Mouse (Mus musculus) thymus, postnatal 0 days (tissue): ENCODE results near the gene Nabp1. TPM values are rescaled to one million over a fixed set of nuclear protein-coding genes. Genes with fewer than 3 reads are reported as not detected.
A peak's percentile ranks its signal among the peaks of the same experiment; 100 is the strongest.

Experiments used
- DNase-seq: peaks from one replicate; pipeline ENCODE4 v3.0.0-alpha.2; 2015; ENCODE audit warnings: low spot score
- polyA plus RNA-seq: library from polyadenylated mRNA; unstranded; fragments of >200 nt; fragmentation: Nextera tagmentation; extraction: Ambion mirVana; gene quantifications from 2 replicates; pipeline ENCODE4 v1.2.1, GENCODE M21; 2015

The Nabp1 gene
- polyA plus RNA-seq, result 176 and 185 TPM in 2 replicates

DNA sequence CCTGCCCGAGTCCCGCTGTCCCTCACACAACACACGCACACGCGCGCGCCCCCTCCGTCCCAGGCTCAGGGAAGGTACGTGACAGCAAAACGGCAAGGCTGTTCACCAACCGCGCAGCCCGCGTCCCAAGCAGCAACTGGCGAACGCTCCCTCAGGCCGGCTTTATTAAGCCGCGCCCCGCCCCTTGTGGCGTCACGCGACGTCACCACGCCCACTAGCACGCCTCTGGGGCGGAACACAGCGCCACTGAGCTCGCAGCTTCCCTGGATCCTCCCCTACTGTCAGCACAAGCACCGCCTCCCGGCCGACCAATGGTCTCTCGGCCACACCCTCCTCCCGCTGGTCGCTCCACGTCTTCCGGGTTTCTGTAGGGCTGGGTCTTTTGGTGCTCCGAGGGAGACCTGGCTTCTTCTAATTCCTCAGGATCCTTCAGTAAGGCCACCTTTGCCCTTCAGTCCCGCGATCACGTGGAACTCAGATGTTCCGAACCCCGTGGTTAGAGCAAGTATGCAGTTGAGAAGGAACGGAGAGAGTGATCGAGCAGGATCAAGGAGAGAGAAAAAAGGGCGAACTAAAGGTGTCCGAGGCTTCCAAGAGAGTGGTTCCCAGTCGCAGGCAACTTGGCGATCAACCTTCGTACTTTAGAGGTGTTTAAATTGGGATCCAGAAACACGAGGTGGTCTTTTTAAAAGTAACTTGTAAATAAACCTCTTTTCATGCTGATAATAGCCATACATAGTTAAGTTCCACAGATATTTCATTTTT lies at the start of gene Nabp1:
Nabp1 (minus strand) TSS at position 164 of the 765 bp plus-strand sequence.
- peak; percentile 99 for DNase-seq

DNA sequence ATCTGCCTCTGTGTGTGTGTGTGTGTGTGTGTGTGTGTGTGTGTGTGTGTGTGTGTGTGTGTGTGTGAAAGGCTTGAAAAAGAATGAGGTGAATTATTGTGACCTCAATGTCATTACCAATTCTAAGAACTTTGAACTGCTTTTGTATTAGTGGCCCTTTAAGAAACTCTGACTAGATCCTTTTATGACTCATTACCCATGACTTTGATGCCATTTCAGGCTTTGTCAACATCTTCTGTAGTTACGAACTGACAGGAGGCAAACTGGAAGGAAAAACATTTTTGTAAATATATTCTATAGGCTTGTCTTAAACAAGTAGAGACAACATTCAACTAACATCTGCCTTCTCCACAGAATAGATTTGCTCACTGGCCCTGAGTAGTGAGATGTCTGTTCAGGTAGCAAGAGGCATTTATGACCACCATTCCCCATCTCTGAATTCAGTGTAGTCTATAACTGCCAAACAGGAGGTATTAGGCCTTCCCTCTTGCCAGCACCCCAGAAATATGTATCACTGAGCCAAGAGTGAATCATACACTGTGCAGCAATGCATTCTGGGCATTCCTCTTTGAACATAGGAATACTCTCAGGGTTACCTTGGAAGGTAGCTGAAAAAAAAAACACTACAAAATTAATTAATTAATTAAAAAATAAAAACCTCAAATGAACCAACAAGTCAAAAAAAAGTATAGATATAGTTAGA lies 47.5 kb upstream of the Nabp1 start:
- no peak for DNase-seq

DNA sequence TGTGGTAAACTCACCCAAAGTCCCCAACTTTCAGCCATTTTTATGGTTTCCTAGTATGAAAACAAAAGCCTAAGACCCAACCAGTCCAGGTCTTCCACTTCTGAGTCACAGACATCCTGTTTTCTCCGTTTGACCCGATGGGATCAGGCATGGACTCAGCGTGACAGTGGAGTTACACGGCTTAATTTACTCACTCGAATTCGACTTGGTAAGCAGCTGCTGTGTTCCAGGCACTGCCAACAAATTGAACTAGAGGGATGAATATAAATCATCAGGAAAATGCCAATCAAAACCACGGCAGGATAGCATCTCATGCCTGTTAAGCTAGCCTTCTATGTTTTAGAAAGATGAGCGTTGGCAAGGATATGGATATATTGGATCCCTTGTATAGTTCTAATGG lies 43.4 kb upstream of the Nabp1 start:
- DNase-seq, result no peak

DNA sequence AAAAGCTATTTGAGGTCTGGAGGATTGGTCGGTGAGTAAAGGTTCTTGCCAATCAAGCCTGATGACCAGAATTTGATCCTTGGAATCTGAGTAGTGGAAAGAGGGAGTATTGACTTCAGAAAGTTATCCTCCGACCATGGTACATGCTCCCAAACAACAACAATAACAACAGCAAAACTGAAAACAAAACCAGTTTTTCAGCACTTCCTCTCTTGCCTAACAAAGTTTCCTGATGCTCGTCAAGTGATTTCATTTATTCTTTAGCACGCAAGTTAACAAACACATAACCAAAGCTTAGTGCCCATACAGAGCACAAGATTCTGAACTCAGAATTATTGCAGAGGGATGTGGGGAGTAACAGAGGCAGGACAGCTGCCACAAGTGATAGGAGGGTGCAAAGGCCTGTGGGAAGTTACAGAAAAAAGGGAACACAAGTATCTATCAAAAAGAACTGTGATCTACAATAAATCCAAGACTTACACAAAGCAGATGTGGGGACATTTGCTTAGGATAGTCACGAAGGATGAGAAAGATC lies 42.1 kb upstream of the Nabp1 start:
- no peak for DNase-seq

DNA sequence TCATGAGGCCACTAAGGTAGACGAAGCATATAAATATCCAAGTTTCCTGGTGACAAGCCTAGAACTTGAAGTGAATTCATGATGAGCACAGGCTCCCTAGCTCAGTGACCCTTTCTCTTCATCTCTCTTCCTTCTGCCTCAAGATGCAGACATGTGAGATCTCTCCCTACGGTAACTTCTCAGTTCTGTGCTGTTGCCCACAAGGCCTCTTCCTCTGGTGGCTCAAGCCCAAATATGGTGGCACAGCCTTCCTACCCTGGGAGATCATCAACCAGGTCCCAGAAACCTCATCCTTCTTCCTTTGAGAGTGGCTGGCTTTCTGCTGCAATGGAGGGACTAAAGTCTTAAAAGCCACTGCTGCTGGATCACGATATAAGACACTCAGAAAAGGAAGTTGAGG lies 40.9 kb upstream of the Nabp1 start:
- no peak for DNase-seq

DNA sequence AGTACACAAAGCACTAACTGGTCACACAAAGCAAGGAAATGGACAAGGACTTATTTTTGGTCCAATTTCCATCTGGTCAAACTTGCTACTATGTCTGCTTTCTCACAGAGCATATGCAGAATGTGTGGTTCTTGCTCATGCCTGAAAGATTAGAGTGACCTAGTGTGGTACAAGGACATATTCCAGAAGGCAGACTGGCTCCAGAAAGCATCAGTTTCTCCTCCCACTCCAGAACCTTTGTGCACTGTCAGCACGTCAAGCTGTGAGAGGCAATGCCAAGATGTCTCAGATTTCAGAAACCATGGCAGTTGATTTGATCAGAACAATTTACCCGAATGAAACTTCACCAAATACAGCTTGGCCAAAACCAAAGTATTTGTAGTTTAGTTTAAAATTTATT lies 37.4 kb upstream of the Nabp1 start:
- no peak for DNase-seq

DNA sequence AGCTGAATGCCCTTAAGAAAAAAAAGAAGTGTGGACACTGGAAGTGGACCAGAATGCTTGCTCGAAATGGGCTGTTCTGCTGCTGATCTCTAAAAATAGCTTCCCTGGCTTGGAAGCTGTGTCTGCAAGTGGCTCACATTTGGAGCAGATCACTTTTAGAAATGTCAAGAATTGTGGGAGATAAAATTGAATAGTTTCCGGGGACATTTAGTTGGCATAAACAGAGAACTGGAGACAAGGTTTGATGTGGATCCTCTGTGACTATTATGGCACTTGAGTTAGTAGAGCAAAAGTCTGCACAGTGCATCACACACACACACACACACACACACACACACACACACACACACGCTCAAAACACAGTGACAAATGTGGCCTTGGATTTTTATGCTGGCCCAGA lies 36.8 kb upstream of the Nabp1 start:
- DNase-seq, result no peak

DNA sequence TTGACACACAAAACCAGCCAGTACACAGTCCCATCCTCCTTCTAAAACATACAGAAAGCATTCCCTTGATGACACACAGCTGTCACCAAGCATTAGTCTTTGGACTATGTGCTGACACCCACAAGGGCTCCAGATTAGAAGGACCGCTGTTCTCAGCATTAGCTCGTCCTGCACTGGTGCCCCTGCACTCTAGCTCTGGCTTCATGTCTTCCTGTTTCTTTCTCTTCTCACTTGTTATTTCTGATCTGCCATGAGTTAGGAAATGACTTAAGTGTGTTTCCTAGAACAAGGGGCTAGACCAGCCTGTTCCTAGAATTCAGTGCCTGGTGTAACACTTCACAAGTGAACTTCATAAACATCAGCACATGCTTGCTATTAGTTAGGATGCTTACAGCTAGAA lies 36.2 kb upstream of the Nabp1 start:
- DNase-seq, result no peak

DNA sequence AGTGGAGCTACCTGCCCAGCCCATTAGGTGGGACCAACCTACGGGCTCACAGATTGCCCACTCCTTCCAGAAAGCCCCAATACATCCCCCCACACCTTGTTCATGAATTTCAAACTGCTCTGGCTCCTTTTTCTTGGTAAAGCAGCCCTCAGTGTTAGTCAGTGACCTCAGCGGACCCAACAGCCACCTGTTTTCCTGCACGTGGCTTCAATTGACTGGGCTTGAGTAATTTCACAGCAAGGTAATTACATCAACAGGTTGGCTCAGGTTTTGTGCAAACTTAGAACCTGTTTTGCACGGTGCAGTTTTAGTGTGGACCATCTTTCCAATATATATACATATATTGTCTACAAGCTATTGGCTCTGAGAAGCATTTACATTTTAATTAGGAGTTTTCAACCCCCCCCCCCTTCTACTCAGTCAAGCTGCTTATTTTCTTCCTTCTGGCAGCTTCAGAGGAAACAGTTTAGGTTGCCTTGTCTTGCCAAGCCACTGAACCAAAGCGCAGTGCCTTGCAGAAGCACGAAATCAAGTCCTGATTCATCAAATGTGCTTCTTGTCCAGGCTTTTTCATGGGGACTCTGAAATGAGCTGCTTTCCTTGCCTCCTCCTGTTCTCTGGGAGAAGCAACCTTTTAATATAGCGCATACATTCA lies 35.0 kb upstream of the Nabp1 start:
- no peak for DNase-seq

DNA sequence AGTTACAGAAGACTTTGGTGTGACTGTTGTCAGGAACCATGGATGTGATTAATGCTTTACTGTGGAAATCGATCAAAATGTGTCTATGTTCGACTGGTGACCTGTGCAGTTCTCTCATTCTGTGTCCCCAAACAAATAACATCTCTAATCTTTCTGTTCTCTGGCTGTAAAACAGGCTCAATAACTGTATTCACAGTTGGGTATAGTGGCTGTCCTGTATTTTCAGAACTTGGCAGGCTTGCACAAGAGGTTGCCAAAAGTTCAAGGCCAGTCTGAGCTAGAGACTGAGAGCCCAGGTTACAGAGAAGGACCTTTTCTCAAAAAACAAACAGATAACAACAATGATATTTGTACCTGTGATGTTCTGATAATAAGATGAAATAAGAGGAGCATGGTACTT lies 34.1 kb upstream of the Nabp1 start:
- no peak for DNase-seq

DNA sequence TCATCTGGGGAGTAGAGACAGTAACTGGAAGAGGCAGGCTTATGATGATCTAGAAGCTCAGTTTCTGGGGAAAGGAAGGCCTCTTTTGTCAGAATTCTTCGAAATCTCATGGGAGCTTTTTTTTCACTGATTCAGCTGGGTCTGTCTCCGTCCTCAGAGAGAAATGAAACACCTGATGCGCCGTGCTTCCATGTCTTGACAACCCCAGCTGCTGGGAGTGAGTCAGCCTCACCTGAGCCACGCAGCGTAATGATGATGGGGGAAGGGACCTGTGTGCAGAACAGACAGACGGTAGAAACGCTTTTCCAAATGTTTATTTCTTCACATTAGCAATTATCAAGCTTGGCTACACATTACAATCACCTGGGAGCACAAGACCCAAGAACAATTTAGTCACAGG lies 31.6 kb upstream of the Nabp1 start:
- DNase-seq, result no peak

DNA sequence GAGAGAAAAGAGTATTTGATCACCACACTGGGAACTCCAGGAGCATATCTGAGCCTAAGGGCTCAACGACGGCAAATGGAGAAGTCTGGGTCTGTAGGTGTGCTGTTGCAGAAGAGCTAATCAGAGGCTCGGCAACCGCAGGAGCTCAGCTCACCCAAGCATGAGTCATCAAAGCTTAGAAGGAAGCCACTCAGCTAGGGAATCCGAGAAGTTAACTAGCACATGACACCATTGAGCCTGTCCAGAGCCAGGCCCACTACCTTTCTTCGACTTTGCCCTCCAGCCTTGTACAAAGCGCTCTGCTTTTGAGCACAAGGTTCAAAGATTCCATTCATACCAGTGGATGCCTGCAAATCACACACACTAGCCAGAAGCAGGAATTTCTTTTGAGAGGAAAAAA lies 30.9 kb upstream of the Nabp1 start:
- peak; percentile 61 for DNase-seq

DNA sequence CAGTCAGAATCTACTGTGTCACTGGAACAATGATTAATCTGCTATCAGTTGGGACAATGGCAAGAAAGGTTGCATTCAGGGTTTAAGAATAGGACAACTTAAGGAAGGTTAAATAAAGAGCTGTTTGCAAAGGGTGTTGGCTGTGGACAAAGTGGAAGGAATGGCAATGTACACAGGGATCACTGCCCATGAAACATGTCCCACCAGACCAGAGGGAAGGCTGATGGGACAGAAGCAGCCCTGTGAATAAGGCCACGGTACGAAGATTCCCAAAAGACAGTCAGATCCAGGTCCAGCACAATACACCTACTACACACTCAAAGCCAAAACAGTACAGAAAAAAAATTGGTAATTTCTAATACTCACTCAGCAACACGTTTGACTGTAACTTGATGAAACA lies 30.3 kb upstream of the Nabp1 start:
- no peak for DNase-seq

DNA sequence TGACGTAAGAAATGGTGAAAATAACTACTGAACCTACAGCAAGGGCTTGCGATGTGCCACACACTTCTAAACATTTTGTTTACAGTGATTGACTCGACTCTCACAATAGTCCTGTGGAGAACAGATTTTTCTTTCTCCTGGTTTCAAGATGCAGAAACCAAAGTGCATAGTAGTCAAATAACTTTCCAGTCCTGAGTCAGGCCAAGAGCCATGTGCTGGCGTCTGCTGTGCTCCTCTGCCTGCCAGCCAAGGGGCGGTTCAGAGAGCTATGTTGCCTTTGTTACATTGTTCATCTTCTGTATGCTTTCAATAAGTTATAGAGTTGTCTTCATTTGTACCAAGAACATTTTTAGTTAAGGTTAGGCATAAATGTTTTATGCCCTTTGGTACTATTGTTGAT lies 29.2 kb upstream of the Nabp1 start:
- DNase-seq, result no peak

DNA sequence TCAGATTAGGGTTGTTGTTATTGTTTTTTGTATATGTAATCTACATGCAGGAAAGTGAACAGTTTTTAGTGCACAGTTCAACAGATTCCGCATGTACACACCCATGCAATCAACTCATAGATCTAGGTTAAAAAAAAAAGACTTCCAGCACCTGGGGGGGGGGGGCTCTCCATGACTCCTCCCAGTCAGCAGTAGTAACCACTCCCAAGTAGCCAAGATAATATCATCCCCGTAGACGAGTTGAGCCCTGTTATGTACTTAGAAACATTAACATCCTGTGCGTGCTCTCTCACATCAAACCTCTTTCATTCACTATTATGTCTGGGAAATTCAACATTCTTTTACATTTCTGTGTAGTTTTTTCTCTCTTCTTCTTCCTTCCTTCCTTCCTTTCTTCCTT lies 28.0 kb upstream of the Nabp1 start:
- DNase-seq, result peak; percentile 22

DNA sequence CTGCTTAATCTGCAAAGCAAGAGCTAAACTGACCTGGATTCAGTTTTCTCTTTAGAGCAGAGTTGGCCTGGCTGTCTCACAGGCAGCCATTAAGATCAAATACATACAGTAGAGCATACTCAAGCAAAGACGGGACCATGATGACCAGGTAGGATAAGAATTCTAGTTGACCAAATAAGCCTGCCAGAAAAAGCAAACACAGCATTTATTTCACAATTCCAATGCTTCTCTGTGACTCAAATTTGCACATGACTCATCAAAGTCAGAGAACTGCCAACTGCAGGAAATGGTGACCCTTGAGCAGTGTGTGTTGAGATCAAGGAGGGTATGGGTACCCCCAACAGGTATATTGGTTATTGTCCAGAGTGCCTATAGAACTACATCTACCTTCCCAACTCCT lies 27.4 kb upstream of the Nabp1 start:
- DNase-seq, result no peak

DNA sequence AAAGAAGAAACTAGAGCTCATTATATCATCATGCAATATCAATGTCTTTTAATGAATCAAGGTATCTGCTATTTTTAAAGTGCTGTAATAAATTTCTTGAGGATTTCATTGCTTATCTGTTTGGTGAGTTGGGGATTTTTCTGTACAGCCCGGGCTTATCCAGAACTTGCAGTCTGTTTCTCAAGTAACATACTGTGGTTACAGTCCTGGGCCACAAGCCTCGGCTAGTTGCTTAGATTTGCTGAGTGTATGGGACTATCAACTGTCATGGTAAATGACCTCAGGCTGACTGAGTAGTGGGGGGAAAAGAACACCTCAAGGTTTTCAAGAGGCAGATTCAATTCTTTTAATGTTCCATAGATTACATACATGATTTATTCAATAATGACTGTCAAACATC lies 24.8 kb upstream of the Nabp1 start:
- no peak for DNase-seq

DNA sequence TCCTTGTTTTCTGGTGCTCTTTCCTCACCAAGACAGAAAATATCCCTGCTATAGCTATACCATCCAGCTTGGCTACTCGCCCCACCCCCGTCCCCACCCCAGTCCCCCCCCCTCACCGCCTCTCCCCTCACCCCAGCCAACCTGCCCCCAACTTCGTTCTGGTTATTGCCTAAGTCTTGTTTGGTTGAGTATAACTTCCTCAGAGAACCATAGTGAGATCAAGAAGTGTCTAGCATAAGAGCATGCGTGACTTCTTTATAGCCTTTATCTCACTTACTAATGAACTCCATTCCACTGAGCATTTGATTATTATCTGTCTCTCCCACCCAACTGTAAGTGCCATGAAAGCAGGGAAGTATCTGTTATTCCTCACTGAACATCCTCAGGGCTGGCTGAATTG lies 24.1 kb upstream of the Nabp1 start:
- DNase-seq, result no peak

DNA sequence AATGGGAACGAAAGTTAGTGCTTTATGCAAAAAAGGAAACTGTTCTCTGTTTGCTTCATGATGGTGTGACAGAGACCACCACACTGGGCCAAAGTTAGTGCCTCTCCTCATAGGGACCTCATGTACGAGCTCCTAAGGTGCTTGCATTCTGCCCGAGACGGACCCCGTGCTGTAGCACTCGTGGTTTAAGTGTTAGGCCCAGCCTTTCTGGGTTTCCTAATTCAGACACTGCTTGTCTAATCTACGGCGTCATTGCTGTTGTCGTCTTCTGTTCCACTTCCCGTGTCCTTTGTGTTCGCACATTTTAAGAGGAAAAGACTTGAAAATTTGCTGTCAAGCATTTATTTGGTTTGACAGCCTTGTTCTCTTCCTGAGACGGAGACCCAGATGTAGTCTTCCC lies 23.0 kb upstream of the Nabp1 start:
- DNase-seq, result no peak

DNA sequence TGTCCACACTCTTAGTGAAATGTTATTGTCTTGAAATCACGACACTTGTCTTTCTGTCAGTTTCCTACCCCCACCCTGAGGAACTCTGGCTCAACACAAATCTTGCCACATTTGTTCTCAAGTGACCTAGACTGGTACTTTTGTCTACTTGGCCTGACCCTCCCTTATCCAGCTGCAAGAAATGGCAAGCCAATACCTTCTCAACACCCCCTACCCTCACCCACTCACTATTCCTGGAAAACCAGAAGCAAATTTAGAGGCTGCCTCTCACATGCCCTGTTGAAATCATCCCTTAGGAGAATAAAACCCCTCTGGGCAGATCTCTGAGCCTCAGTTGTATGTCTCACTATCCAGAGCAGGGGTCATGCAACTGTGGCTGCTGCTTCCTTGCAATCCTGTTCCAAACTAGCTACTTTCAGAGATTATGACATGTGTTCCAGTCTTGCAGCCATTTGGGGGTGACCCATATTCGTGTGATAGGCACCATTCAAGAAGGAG lies 20.4 kb upstream of the Nabp1 start:
- DNase-seq, result no peak

DNA sequence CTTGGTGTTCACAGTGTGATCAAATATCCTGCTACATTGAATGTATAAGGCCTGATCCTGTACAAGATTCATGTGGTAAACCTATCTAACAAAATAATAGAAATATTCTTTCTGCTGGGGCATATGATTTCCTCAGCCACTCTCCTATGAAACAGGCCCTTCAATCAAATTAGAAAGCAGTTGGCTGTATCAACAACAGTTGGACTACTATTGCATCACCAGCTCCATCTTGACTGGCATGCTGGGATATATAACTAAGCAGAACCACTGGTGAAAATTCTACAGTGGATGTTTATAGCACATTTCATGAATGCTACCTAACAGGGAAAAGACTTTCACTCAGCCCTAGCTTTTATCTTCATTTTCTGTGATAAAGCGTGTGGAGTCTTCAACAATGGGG lies 17.9 kb upstream of the Nabp1 start:
- DNase-seq, result no peak
